Mouse (Mus musculus): ENCODE results near the gene Pex19. TPM values are rescaled to one million over a fixed set of nuclear protein-coding genes. Genes with fewer than 3 reads are reported as not detected.

Pex19 gene
- total RNA-seq (2021), result 100 to 1,000 TPM; 105 to 108 TPM
- long read RNA-seq, experiment 1, transcript Pex19-201 (8 exons, 1,917 nt), result major isoform, 160 of 199 reads
- long read RNA-seq, experiment 1, partial matches to known transcripts, result 4 of 199 reads
- long read RNA-seq, experiment 1, other reads (novel, unspliced or antisense), result 35 of 199 reads
- long read RNA-seq, experiment 2, transcript Pex19-201 (8 exons, 1,917 nt), result major isoform, 121 of 164 reads
- long read RNA-seq, experiment 2, partial matches to known transcripts, result 12 of 164 reads
- long read RNA-seq, experiment 2, other reads (novel, unspliced or antisense), result 30 of 164 reads

DNA sequence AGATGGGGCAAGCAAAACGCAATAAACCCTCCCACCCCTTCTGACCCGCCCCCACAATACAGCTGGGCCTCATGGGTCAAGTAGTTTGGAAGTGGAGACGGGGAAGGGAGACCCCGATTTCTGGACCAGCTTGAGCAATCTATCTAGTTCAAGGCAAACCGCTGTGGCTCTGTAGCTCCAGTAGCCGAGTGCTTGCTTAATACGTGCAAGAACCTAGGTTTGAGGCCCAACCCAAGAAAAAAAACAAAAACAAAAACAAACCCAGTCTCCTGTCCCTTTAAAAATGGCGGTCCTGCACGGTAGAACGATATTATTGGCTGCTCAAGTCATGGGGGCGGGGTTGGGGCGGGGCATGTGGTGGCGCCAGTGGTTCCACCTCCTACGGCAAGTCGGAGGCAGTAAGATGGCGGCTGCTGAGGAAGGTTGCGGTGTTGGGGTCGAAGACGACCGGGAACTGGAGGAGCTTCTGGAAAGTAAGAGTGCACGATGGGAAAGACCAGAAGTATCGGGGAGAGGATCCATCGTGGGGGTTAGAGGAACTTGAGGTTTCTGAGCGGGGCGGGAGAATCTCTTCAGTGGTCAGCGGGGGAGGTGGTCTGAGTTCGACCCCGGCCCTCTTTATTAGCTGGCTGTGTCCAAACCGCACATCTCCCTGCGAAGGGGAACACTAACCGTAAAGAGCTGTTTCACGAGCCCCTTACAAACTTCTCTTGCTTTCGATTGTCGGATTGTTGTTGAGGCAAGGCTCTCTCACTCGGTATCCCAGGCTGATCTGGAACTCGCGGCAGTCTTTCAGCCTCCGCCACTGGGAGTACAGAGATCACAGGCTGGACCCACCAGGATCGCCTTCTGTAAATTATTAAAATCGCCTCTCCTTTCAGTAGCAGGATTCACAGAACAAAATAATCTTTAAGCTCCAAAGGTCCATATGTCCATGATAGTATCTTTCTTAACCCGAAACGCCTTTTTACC, at the start of gene Pex19:
Pex19 (plus strand) TSS at position 380 of the 972 bp plus-strand sequence.
- peak; percentile 69 to 82 for DNase-seq (ENCODE audit: low spot score in 2 of 2)
- intact Hi-C loops (cut with DNase I), result no loop called here

DNA sequence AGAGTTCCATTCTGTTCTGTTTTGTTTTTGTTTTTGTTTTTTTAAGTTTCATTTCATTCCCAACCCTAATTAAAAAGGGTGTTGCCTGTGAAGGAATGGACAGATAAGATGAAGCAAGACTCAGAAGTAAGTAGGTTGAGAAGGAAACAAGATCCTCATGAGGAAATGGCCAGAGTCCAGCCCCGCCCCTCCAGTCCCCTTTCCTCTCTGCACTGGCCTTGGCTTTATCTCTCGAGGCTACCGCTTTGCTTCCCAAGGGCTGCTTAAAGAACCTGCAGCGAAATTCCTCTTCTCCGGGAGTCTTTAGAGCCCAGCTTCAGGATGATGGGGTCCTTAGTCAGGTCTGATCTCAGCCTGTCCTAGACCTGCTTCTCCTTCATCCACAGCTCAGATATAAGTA, 48.6 kb upstream of the Pex19 start:
- intact Hi-C loops (cut with DNase I), result no loop called here
- DNase-seq (ENCODE audit: low spot score in 2 of 2), result no peak

DNA sequence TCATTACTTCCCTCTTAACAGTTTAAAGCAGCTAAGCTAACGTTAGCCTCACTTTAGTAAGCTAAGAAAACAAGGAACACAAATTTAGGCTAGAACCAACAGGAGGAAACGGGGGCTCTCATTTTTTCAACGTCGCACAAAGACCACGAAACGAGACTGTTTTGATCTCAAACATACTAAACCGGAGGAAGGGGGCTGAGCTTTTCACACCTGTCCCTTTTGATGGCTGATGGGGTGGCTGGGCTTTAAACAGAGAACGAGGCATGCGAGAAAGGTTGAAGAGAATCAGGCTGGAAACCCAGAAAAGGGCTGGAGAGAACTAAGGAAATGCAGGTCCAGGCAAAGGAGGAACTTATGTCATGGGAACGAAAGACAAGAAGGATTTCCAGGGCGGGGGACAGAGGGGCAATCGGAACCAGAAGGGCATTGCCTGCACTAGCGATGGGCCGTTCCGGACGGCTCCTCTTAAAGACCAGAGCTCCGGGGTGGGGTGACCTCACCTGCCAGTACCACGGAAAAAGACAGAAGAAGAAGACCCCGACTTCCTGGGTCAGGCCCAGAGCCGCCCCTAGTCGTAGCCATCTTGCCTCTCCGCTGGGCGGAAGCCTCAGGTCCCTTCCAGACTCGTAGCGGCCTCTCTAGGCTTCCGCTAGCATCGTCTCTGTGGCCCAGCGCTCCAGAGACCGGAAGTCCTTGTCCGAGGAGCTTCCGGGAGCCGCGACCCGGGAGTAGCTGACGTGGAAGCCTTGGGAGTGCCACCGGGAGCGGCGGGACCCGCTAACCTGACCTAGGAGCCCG, 44.3 kb upstream of the Pex19 start, which contains the start of the genes Copa and Ncstn:
Copa (plus strand) TSS at position 429 of the 798 bp plus-strand sequence.
Ncstn (minus strand) TSS at position 695 of the 798 bp plus-strand sequence.
- intact Hi-C loops (cut with DNase I), result loop anchor here (5.0 kb wide), 1 partner anchor 35 kb away; no protein-coding TSS in a partner anchor
- DNase-seq (ENCODE audit: low spot score in 2 of 2), result peak; percentile 93

DNA sequence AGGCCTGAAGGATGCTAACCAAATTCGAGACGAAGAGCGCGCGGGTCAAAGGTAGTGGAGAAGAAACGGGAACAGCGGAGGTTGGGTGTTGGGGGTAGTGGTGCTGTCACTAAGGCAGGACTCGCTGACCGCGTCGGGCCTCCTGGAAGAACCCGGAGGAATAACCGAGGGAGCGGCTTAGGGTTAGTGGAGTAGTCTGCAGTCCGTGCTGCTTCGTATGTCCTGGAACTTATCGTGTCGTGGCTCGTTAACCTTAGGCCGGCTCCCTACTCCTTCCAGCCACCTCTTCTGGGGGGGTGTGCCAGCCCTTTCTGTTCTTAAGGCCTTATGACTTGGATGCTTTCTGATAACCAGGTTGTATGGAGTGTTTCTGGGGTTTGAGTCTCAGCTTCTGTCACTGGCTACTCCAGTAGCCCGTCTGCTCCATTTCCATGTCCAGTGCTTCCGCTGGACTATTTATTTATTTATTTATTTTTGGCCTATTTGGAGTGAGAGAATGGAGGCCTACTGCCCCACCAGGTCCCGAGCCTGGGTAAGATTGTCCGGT, 43.6 kb upstream of the Pex19 start:
- intact Hi-C loops (cut with DNase I), result loop anchor here (5.0 kb wide), 1 partner anchor 36 kb away; no protein-coding TSS in a partner anchor
- DNase-seq (ENCODE audit: low spot score in 2 of 2), result no peak

DNA sequence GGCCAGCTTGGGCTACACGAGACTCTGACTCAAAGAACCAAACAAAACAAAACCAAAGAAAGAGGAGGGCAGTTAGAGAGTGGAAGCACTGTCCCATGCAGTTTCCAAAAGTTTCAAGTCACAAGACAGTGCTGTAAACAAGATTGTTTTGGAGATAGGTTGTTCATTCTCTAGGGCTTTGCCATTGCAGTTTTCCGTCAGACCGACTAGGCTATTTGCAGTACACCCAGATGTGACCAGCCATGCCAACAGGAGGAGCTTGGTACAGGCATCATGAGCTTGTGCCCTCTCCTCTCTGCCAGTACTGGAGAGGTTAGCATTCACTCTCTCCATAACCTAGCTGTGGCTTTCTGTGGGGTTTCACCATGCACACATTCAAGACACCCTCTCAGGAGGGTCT, 33.0 kb upstream of the Pex19 start:
- intact Hi-C loops (cut with DNase I), result no loop called here
- no peak for DNase-seq (ENCODE audit: low spot score in 2 of 2)

DNA sequence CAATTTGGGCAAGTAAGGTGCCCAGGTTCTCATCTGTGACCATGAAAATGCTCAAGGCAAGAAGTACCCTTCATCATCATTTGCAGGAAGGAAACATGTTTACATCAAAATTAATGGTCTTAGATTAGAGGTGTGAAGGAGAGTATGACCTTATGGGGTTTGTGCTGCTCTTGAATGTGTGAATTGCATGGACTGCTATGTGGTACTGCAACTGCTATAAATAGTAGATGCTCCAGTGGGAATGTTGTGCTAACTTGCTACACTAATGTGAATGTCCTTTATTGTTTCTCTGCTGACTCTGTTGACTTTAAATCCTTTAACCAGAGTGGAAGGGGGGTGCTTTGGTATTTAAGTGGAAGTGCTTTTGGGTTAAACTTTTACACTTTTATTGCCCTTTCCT, 32.3 kb upstream of the Pex19 start:
- intact Hi-C loops (cut with DNase I), result no loop called here
- no peak for DNase-seq (ENCODE audit: low spot score in 2 of 2)

DNA sequence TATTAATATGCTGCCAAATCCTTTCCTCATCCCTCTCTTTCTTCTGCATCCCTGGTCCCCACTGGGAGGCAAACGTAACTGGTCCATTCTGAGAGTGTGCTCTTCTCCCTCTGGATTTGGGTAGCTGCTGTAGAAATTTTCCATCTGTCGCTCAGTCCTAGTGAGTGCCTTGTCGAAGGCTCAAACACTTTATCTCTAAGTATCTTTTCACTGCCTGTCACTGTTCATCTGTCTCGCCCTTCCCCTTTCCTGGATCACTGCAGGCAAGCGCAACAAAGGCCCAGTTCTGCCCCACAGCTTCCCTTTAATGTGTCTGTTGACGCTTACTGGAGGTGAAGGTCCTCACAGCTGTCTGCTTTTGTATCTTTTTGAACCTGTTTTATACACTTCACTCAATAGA, 31.4 kb upstream of the Pex19 start:
- intact Hi-C loops (cut with DNase I), result no loop called here

DNA sequence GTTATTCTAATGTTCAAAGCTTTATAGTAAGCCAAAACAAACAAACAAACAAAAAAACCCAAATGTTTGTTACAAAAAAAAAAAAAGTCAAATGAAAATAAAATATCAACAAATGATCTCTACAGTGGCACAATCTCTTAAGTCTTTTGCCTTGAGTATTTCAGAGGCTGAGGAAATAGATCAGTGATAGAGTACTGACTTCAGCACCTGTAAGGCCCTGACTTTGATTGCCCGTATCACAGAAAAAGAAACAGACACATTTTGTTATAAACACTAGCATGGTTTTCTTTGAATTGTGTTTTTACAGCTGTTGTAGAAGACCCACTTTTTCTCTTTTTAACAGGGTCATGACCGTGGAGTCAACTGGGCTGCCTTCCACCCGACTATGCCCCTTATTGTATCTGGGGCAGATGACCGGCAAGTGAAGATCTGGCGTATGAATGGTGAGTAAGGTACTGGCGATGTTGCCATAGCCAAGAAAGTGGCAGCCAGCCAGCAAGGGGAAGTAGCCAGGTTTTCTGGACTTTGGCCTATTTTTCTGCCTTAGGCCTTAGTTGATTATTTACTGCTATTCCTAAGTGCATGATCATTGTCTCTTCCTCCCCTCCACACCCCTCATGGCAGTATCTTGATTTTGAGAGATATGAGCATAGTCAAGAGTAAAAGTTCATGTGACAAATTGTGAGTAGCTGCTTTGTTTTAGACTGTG, 27.1 kb upstream of the Pex19 start:
- intact Hi-C loops (cut with DNase I), result no loop called here
- no peak for DNase-seq (ENCODE audit: low spot score in 2 of 2)

More for the DNA sequence above, 31.4 kb upstream of the Pex19 start:
- DNase-seq (ENCODE audit: low spot score in 2 of 2), result no peak

DNA sequence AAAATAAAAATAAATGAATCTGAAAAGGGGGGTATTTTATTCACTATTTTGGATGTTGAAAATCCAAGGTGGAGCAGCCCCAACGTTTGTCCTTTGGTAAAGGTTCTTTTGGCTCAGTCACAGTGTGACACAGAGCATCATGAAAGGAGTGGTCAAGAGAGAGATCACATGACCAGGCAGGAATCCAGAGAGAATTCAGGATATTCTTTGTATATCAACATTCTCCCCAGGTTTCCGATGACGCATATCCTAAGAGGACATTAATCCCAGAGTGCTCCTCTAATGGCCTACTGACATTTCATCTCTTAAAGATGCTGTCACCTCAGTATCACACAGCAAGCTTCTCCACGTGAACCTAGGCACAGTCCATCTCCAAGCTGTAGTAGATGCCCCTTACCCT, 22.9 kb upstream of the Pex19 start:
- intact Hi-C loops (cut with DNase I), result no loop called here
- no peak for DNase-seq (ENCODE audit: low spot score in 2 of 2)

DNA sequence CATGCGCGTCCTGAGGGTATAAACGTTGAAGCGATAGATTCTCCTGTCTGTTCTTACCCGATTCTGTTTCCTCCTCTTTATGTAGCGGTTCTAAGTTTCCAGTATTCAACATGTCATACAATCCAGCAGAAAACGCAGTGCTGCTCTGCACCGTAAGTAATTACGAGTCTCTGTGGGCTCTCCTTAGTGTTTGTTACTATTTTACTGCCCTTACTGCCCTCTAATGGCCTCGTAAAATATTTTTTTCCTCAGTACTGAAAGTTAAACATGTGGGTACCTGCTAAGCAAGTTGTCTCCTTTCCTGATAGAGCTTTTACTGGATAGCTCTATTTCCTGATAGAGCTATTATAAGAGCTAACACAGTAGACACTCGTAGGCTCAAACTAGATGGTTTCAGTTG, 21.5 kb upstream of the Pex19 start:
- DNase-seq (ENCODE audit: low spot score in 2 of 2), result no peak
- intact Hi-C loops (cut with DNase I), result no loop called here

DNA sequence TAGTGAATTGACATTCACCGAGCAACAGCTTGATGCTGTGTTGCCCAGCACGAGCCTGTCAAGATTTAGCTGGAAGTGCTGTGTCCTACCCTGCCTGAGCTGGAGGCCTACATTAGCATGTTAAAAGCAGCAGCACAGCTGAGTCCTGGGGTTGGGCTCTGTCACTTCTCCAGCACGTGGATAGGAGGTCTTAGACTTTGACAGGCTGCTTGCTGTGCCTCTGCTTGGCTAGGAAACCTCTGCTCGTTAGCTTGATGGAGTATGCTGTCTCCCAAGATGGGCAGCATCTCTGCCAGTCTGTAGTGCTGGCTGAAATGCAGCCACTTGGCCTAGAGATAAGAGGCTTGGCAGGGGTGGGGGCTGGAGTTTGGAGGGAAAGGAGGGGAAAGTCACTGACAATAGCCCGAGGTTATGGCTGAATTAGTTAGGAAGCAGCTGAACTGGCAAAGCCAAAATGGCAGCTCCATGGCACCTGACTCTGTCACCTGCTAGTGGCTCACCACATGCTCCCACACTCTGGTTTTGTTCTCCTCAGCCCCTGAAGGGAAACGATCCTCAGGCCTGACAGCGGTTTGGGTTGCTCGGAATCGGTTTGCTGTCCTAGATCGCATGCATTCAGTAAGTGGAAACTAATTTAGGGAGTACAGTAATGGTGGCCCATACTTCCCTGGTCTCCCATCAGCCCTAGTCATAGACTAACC, 18.6 kb upstream of the Pex19 start:
- DNase-seq (ENCODE audit: low spot score in 2 of 2), result no peak
- intact Hi-C loops (cut with DNase I), result no loop called here

DNA sequence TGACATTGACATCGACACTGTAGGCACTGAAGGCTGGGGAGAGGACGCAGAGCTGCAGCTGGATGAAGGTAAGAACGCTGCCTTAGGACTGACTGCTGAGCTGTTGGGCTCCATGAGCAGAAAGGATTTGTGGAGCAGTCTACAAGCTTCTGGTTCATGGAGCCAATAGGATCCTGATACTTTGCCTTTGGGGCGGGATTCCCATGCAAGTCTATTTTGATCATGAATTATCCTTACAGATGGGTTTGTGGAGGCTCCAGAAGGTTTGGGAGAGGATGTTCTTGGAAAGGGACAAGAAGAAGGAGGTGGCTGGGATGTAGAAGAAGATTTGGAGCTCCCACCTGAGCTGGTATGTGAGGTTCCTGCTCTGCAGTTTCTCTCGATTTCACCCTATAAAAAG, 9.6 kb upstream of the Pex19 start:
- peak in 1 of 2 experiments; percentile 34 for DNase-seq (ENCODE audit: low spot score in 2 of 2)
- intact Hi-C loops (cut with DNase I), result no loop called here

DNA sequence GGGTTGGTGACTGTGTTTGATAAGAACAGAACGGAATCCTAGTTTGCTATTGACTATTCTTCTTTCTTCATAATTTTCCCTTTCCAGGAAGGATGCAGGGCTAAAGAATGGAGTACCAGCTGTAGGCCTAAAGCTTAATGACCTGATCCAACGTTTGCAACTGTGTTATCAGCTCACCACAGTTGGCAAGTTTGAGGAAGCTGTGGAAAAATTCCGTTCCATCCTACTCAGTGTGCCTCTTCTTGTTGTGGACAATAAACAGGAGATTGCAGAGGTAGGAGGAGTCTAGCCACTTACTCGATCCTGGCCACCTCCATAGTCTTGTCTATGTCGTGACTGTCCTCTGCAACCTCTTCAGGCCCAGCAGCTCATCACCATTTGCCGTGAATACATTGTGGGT, 7.5 kb upstream of the Pex19 start:
- no peak for DNase-seq (ENCODE audit: low spot score in 2 of 2)
- intact Hi-C loops (cut with DNase I), result loop anchor here (2.0 kb wide), 1 partner anchor 192 kb away; no protein-coding TSS in a partner anchor

DNA sequence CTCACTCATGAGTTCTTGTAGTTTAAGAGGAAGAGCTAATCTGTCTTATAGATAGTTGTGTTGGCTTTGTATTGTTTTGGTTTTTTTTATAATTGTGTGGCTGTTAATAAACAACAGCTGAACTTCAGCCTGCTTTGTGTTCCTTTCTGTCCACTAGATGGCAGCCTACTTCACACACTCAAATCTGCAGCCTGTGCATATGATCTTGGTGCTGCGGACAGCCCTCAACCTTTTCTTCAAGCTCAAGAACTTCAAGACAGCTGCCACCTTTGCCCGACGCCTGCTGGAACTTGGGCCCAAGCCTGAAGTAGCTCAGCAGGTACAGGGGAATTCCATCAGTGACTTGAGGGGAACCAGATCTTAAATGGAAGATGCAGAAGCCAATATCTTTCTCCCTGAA, 6.8 kb upstream of the Pex19 start:
- intact Hi-C loops (cut with DNase I), result loop anchor here (2.0 kb wide), 1 partner anchor 191 kb away; no protein-coding TSS in a partner anchor
- peak; percentile 52 to 73 for DNase-seq (ENCODE audit: low spot score in 2 of 2)

DNA sequence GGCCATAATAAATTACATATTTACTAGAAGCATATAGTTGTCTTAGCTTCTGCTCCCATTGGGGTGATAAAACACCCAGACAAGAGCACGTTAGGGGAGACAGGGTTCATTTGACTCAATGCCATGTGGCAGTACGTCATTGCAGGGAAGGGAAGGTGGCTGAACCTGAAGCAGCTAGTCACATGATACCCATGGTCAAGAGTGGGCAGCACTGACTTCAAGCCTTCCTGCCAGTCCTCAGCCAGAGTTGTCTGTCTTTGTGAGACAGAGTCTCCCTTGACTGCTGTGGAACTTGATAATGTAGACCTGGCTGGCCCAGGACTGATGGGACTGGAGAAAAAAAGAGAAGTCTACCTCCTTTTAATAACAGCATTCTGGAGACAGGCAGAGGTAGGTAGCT, 3.9 kb upstream of the Pex19 start:
- no peak for DNase-seq (ENCODE audit: low spot score in 2 of 2)
- intact Hi-C loops (cut with DNase I), result no loop called here

DNA sequence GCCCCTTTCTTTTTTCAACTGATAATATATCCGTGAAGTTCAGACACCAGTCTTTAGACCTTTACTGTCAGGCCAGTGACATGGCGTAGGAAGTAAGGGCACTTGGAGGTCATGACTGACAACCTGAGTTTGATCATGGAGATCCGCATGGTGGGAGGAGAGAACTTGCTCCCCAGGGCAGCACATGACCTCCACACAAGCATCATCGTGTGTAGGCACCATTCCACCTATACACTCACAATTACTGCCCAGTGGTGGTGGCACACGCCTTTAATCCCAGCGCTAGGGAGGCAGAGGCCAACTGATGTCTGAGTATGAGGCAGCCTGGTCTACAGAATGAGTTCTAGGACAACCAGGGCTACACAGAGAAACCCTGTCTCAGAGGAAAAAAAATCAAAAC, 2.0 kb upstream of the Pex19 start:
- no peak for DNase-seq (ENCODE audit: low spot score in 2 of 2)
- intact Hi-C loops (cut with DNase I), result no loop called here

DNA sequence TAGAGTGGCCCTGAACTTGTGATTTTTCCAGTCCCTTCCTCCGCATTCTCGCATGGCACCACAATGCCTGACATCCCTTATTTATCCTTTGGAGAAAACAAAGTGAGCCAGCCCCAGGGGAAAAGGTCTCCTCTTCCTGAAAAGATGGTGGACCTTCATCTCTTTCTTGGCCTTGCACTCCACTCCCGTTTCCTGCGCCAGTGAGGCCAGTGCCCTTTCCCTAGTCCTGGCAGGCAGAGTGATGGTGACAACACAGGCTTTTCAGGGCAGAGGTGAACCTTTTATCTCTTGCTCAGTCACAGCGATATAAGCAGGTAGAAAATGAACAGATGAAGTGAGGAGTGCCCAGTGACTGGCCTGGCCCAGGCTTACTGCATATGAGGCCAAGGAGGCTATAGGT, 932 bp downstream of the Pex19 start:
- no peak for DNase-seq (ENCODE audit: low spot score in 2 of 2)
- intact Hi-C loops (cut with DNase I), result no loop called here

DNA sequence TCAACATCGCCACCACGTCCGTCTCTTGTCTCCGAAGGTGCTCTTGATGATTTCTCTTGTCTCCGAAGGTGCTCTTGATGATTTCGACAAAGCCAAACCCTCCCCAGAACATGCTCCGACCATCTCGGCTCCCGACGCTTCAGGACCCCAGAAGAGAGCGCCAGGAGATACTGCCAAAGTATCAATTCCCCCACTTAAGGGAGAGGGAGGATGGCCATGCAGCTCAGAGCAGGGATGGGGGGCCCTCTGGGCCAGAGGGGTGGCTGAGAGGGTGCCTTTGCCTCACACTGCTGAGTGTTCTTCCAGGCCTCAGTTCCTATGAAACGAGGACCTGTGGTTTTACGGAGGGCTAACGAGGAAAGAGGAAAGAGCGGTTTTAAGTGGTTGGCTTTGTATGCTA, 2.0 kb downstream of the Pex19 start:
- no peak for DNase-seq (ENCODE audit: low spot score in 2 of 2)

More for the DNA sequence above, 2.0 kb downstream of the Pex19 start:
- intact Hi-C loops (cut with DNase I), result no loop called here

All from left cerebral cortex, postnatal 14 days (tissue).